Mouse (Mus musculus): ENCODE data around the gene Tnr. TPM values are rescaled to one million over a fixed set of nuclear protein-coding genes. Genes with fewer than 3 reads are reported as not detected.
A peak's percentile ranks its signal among the peaks of the same experiment; 100 is the strongest.

Gene Tnr
- polyA plus RNA-seq, 1 experiment = not detected

DNA sequence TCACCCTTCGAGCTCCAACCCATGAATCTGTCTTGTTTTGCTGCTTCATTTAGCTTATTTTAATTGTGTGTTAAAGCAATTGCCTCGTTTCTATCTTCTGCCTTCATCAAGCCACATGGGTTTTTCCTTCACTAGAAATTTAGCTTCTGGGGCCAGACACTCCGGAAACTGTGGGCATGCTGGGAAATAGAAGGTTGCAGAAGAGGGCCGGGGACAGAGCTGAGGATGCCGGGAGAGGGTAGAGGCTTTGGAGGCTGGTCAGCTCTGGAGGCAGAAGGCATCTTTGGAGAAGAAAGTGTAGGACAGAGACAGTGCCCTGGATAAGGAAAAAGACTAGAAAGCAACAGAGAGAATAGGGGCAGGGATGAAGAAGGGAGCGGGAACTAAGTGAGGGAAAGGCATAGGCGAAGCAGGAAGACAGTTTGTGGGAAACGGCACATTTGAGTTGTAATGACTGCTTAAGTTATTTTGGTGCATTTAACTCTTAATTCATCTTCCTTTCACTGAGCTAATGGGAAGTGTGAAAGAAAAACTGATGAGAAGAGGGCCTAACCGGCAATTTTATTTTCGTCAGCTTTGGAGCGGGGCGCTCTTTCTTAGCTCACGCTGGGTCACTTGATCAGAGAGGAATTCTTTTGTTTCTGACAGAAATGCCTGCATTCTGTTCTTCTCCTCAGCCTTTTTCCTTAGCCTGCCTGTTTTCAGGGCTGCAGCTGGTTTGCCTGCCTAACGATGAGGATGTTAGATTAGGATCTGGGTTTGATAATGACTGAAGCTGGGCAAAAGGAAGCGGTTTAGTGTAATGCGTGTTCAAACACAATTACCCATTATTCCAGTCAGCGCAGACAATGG is 28.2 kb downstream of the Tnr start:
- TF ChIP-seq POLR2A (IDR thresholded peaks at IDR 0.05; ENCODE audit: insufficient read depth, low read depth, low read length) = no peak
- TF ChIP-seq CTCF (IDR thresholded peaks at IDR 0.05; ENCODE audit: insufficient read depth, low read depth, low read length) = no peak
- peak overlapping the region; percentile 31 for H3K27ac ChIP-seq (ENCODE audit: insufficient read depth, low read depth, low read length)
- peaks cover 15% of the 10 kb centered on the region for H3K4me1 ChIP-seq (ENCODE audit: control insufficient read depth, insufficient read depth, low read length)
- WGBS = 17% methylated on average over 17 of the region's 17 CpGs
- no peak overlapping the region for H3K4me3 ChIP-seq (ENCODE audit: insufficient read depth, low read depth, low read length)

DNA sequence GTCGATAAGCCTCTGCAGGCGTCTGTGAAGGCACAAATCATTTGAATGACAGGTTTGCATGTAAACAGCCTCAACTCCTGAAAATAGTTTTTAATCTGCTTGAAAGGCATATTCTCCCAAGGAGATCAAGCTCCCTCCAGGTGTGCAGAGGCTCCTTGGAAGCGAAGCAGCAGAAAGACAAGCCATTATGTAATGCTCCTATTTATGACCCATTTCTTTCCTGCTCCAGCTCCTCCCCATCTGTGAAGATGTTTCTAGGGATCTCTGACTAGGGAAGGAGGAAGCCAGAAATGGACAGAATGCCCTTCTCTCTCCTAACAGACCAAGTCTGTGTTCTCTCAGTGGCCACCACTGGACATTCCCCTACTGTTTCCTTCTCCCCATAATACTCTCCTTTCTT is 38.0 kb downstream of the Tnr start:
- WGBS = 75% methylated on average over 3 of the region's 3 CpGs
- peaks cover 2% of the 10 kb centered on the region; the same call in 1 of the 2 replicates for H3K4me1 ChIP-seq (ENCODE audit: control insufficient read depth, insufficient read depth, low read length)
- TF ChIP-seq CTCF (IDR thresholded peaks at IDR 0.05; ENCODE audit: insufficient read depth, low read depth, low read length) = no peak
- TF ChIP-seq POLR2A (IDR thresholded peaks at IDR 0.05; ENCODE audit: insufficient read depth, low read depth, low read length) = no peak
- no peak overlapping the region for H3K27ac ChIP-seq (ENCODE audit: insufficient read depth, low read depth, low read length)
- H3K4me3 ChIP-seq (ENCODE audit: insufficient read depth, low read depth, low read length) = no peak overlapping the region

DNA sequence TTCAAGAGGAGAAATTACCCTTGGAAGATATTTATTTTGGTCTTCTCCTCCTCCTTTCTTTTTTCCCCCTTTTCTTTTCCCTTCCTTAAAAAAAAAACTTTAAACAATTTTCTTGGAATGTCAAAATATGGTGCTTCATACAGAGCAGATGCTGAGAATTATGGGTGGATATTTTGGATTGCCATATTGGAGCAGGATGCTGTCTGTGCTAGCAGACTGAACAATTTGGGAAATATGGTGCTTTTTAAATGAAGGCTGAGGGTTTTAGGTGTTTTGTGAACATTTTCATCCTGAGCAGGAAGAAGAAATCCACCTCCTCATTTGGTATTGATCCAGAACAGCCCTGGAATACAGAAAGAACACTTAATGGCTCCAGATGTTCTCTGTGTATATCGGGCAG is 41.6 kb downstream of the Tnr start:
- Histone ChIP-seq H3K4me3 (ENCODE audit: insufficient read depth, low read depth, low read length) (no peak overlapping the region), H3K27ac (ENCODE audit: insufficient read depth, low read depth, low read length) (no peak overlapping the region), H3K4me1 (ENCODE audit: control insufficient read depth, insufficient read depth, low read length) (peaks cover 5% of the 10 kb centered on the region)
- 78% methylated on average over 1 of the region's 1 CpGs for WGBS
- TF ChIP-seq CTCF (IDR thresholded peaks at IDR 0.05; ENCODE audit: insufficient read depth, low read depth, low read length) (no peak), POLR2A (IDR thresholded peaks at IDR 0.05; ENCODE audit: insufficient read depth, low read depth, low read length) (no peak)

- Histone ChIP-seq H3K27ac (ENCODE audit: insufficient read depth, low read depth, low read length) (no peak overlapping the region), H3K4me1 (ENCODE audit: control insufficient read depth, insufficient read depth, low read length) (peaks cover 7% of the 10 kb centered on the region), H3K4me3 (ENCODE audit: insufficient read depth, low read depth, low read length) (no peak overlapping the region)
- no peak for TF ChIP-seq CTCF (IDR thresholded peaks at IDR 0.05; ENCODE audit: insufficient read depth, low read depth, low read length)
- no peak for TF ChIP-seq POLR2A (IDR thresholded peaks at IDR 0.05; ENCODE audit: insufficient read depth, low read depth, low read length)
- 89% methylated on average over 6 of the region's 6 CpGs for WGBS
Observed at GRCm38 (mm10) chr1:159566046-159566445, 42.5 kb downstream of the Tnr start.

DNA sequence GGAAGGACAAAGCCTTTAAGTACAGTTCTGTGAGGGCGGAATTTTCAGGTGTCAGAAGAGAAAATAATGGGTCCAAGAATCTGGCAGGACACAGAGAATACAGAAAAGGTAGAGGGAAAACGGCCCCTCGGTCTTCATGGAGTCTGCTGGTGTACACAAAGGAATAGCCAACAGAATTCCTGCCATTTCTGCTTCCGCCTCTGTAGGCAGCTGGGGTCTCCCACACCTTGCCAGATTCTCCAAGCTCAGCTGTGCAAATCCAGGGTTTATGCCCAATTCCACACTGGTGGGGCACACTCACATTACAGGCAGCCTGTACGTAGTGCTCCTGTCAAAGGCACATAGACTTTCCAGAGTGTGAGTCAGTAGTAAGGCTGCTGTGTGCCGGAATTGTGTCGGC is 43.6 kb downstream of the Tnr start:
- no peak overlapping the region for H3K4me3 ChIP-seq (ENCODE audit: insufficient read depth, low read depth, low read length)
- no peak for TF ChIP-seq CTCF (IDR thresholded peaks at IDR 0.05; ENCODE audit: insufficient read depth, low read depth, low read length)
- no peak for TF ChIP-seq POLR2A (IDR thresholded peaks at IDR 0.05; ENCODE audit: insufficient read depth, low read depth, low read length)
- no peak overlapping the region for H3K27ac ChIP-seq (ENCODE audit: insufficient read depth, low read depth, low read length)
- 82% methylated on average over 7 of the region's 7 CpGs for WGBS
- H3K4me1 ChIP-seq (ENCODE audit: control insufficient read depth, insufficient read depth, low read length) = peaks cover 7% of the 10 kb centered on the region

GRCm38 (mm10) chr1:159570270-159570669 is 46.7 kb downstream of the Tnr start:
- WGBS = 55% methylated on average over 8 of the region's 8 CpGs
- TF ChIP-seq CTCF (IDR thresholded peaks at IDR 0.05; ENCODE audit: insufficient read depth, low read depth, low read length) = no peak
- TF ChIP-seq POLR2A (IDR thresholded peaks at IDR 0.05; ENCODE audit: insufficient read depth, low read depth, low read length) = no peak
- no peak overlapping the region for H3K4me3 ChIP-seq (ENCODE audit: insufficient read depth, low read depth, low read length)
- H3K4me1 ChIP-seq (ENCODE audit: control insufficient read depth, insufficient read depth, low read length) = peaks cover 7% of the 10 kb centered on the region
- H3K27ac ChIP-seq (ENCODE audit: insufficient read depth, low read depth, low read length) = peak overlapping the region; percentile 33; the same call in 1 of the 2 replicates

DNA sequence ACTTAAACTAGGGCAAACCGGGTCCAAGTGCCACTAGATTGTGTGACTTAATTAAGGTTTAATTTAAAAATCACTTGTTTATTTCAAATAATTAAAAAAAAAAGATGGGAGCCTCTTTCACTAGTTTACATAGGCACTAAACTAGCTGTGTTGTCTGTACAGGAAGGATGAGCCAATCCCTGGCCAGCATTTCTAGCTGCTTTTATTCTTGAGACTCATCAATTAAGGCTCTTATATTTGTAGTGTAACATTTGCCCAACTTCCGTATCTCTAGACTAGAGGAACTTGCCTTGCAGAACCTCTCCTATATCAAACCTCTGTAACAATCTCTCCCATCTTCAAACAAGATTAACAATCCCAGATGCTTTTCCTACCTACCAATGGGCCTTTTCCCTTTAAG is 47.3 kb downstream of the Tnr start:
- 54% methylated on average over 2 of the region's 2 CpGs for WGBS
- Histone ChIP-seq H3K4me3 (ENCODE audit: insufficient read depth, low read depth, low read length) (no peak overlapping the region), H3K4me1 (ENCODE audit: control insufficient read depth, insufficient read depth, low read length) (peaks cover 5% of the 10 kb centered on the region), H3K27ac (ENCODE audit: insufficient read depth, low read depth, low read length) (no peak overlapping the region)
- no peak for TF ChIP-seq POLR2A (IDR thresholded peaks at IDR 0.05; ENCODE audit: insufficient read depth, low read depth, low read length)
- TF ChIP-seq CTCF (IDR thresholded peaks at IDR 0.05; ENCODE audit: insufficient read depth, low read depth, low read length) = no peak

- TF ChIP-seq CTCF (IDR thresholded peaks at IDR 0.05; ENCODE audit: insufficient read depth, low read depth, low read length) (no peak), POLR2A (IDR thresholded peaks at IDR 0.05; ENCODE audit: insufficient read depth, low read depth, low read length) (no peak)
- Histone ChIP-seq H3K4me1 (ENCODE audit: control insufficient read depth, insufficient read depth, low read length) (peaks cover 3% of the 10 kb centered on the region), H3K27ac (ENCODE audit: insufficient read depth, low read depth, low read length) (no peak overlapping the region), H3K4me3 (ENCODE audit: insufficient read depth, low read depth, low read length) (no peak overlapping the region)
- WGBS = 94% methylated on average over 3 of the region's 3 CpGs
Observed at GRCm38 (mm10) chr1:159571951-159572350, 48.4 kb downstream of the Tnr start.

- WGBS = 86% methylated on average over 2 of the region's 2 CpGs
- TF ChIP-seq CTCF (IDR thresholded peaks at IDR 0.05; ENCODE audit: insufficient read depth, low read depth, low read length) = no peak
- no peak for TF ChIP-seq POLR2A (IDR thresholded peaks at IDR 0.05; ENCODE audit: insufficient read depth, low read depth, low read length)
- no peak overlapping the region for H3K4me3 ChIP-seq (ENCODE audit: insufficient read depth, low read depth, low read length)
- H3K27ac ChIP-seq (ENCODE audit: insufficient read depth, low read depth, low read length) = no peak overlapping the region
- H3K4me1 ChIP-seq (ENCODE audit: control insufficient read depth, insufficient read depth, low read length) = peaks cover 3% of the 10 kb centered on the region
Observed at GRCm38 (mm10) chr1:159573116-159573515, 49.5 kb downstream of the Tnr start.
